ENCODE assay signal across 9 mouse cellular contexts in the genomic region with DNA sequence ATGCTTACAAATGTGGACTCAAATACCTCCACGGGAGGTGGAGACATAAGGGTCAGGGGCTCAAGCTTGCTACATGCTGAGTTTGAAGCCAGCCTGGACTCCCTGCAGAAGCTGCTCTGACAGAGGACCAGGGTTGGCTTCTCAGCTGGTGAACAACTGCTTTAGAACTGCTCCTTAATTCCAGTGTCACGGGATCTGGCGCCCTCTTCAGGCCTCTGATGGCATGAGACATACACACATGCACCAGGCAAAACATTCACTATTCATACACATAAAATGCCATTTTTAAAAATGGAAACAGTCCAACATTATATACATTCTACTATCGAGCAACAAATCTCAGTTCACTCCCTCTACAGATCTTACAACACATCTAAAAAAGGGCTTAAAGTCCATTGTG. TPM values are rescaled to one million over a fixed set of nuclear protein-coding genes. Genes with fewer than 3 reads are reported as not detected.
DNase-seq lines count a peak whose midpoint lies in the region; TF ChIP-seq lines count a peak whose summit lies in the region.
"Had no signal": no experiment of that assay in that cellular context is flagged by ENCODE, and none has a peak within 500 bp of the region (broad histone marks: within the 10 kb centered on the region; RNA-seq: fewer than 3 reads in every experiment).

No protein-coding gene starts in this region.

- peak; percentile 35 for DNase-seq in layer of hippocampus, adult 11-12 months (ENCODE audit: low spot score)
- no peak for DNase-seq in layer of hippocampus, postnatal 36 days
- peak; percentile 84 for DNase-seq in MEL (ENCODE audit: low read depth, low spot score)
- DNase-seq in c-Kit-positive CD71-negative TER-119-negative erythroid progenitor cells, embryonic 14.5 days (ENCODE audit: low read depth): peak; percentile 70
- DNase-seq in heart, adult 2 months: peak; percentile 57 to 69
- peak; percentile 60 for DNase-seq in liver, adult 2 months (ENCODE audit: extremely low read depth, low read depth, low spot score)
- peak; percentile 2 for DNase-seq in ovary, adult 18-20 months (ENCODE audit: low spot score)
- peak; percentile 67 for DNase-seq in urinary bladder, postnatal 14 days (ENCODE audit: low spot score)

- WGBS in heart, adult 2 months: 24% methylated on average over 4 of the region's 4 CpGs
- WGBS in liver, adult 2 months: 21% methylated on average over 4 of the region's 4 CpGs

- H3K36me3 ChIP-seq in MEL (ENCODE audit: control insufficient read depth in 1 of 2, insufficient read depth in 2 of 2, low read length in 2 of 2): peaks cover 0 to 23% of the 10 kb centered on the region in 2 experiments; a peak in 2 of 4 replicates
- no peaks in the 10 kb centered on the region for H3K36me3 ChIP-seq in heart, adult 2 months (ENCODE audit: control insufficient read depth, insufficient read depth, low read length)
- peaks cover 30% of the 10 kb centered on the region for H3K36me3 ChIP-seq in liver, adult 2 months (ENCODE audit: control insufficient read depth, insufficient read depth, low read length)

- H3K27me3 ChIP-seq in MEL (ENCODE audit: control insufficient read depth in 1 of 2, insufficient read depth in 2 of 2, low read length in 2 of 2): no peaks in the 10 kb centered on the region
- H3K27me3 ChIP-seq in heart, adult 2 months (ENCODE audit: control insufficient read depth, insufficient read depth, low read length): no peaks in the 10 kb centered on the region
- H3K27me3 ChIP-seq in liver, adult 2 months (ENCODE audit: control insufficient read depth, insufficient read depth, low read length): no peaks in the 10 kb centered on the region
- H3K27me3 ChIP-seq: neural tube, embryonic 12.5 days had no signal

- no peaks in the 10 kb centered on the region for H3K9me3 ChIP-seq in MEL (replicated peaks; ENCODE audit: insufficient read depth, low read length)
- H3K9me3 ChIP-seq: neural tube, embryonic 12.5 days had no signal

- no peak for TF ChIP-seq POLR2A in MEL (IDR thresholded peaks at IDR 0.05; ENCODE audit: control insufficient read depth in 1 of 2, insufficient read depth in 1 of 2, low read depth in 1 of 2, low read length in 2 of 2, poor library complexity in 1 of 2)
- no peak for TF ChIP-seq POLR2A in heart, adult 2 months (IDR thresholded peaks at IDR 0.05; ENCODE audit: insufficient read depth, low read depth, low read length)
- TF ChIP-seq POLR2A in liver, adult 2 months (IDR thresholded peaks at IDR 0.05; ENCODE audit: extremely low read depth, insufficient read depth, low read length): no peak

- no peak for TF ChIP-seq EP300 in MEL (IDR thresholded peaks at IDR 0.05; ENCODE audit: low read depth in 1 of 2, low read length in 2 of 2)
- peak; percentile 68; the same call in 1 of the 2 replicates for TF ChIP-seq EP300 in heart, adult 2 months (IDR thresholded peaks at IDR 0.05; ENCODE audit: insufficient read depth, low read depth, low read length)

- no peak overlapping the region for H3K4me3 ChIP-seq in MEL (ENCODE audit: control insufficient read depth in 1 of 2, insufficient read depth in 1 of 2, low read depth in 2 of 2, low read length in 2 of 2)
- H3K4me3 ChIP-seq in heart, adult 2 months: no peak overlapping the region
- H3K4me3 ChIP-seq in liver, adult 2 months (ENCODE audit: insufficient read depth, low read depth, low read length): no peak overlapping the region
- H3K4me3 ChIP-seq: neural tube, embryonic 12.5 days had no signal

- peak; percentile 88 to 95 (median 89) for TF ChIP-seq CTCF in MEL (IDR thresholded peaks at IDR 0.05 in 2 of 3, conservative IDR thresholded peaks at IDR 0.05 in 1 of 3; ENCODE audit: control insufficient read depth in 1 of 3, insufficient read depth in 1 of 3, low read depth in 2 of 3, low read length in 3 of 3, poor library complexity in 1 of 3, severe bottlenecking in 1 of 3)
- TF ChIP-seq CTCF in heart, adult 2 months (IDR thresholded peaks at IDR 0.05): peak; percentile 89
- TF ChIP-seq CTCF in liver, adult 2 months (IDR thresholded peaks at IDR 0.05; ENCODE audit: low read depth, low read length): peak; percentile 76

- H3K9ac ChIP-seq in MEL (ENCODE audit: control insufficient read depth, low read depth, low read length, poor library complexity, severe bottlenecking): no peak overlapping the region
- no peak overlapping the region for H3K9ac ChIP-seq in heart, adult 2 months (ENCODE audit: low read depth, low read length)
- no peak overlapping the region for H3K9ac ChIP-seq in liver, adult 2 months (ENCODE audit: low read depth, low read length)
- H3K9ac ChIP-seq: neural tube, embryonic 12.5 days had no signal

- H3K79me2 ChIP-seq in MEL (ENCODE audit: control insufficient read depth, insufficient read depth, low read length, poor library complexity): no peaks in the 10 kb centered on the region
- H3K79me2 ChIP-seq in heart, adult 2 months (replicated peaks; ENCODE audit: control insufficient read depth, insufficient read depth, low read length): no peaks in the 10 kb centered on the region
- H3K79me2 ChIP-seq in liver, adult 2 months (ENCODE audit: control insufficient read depth, insufficient read depth, low read length): no peaks in the 10 kb centered on the region

- H3K27ac ChIP-seq in MEL (ENCODE audit: control insufficient read depth, low read depth, low read length): no peak overlapping the region
- no peak overlapping the region for H3K27ac ChIP-seq in heart, adult 2 months
- H3K27ac ChIP-seq in liver, adult 2 months (replicated peaks; ENCODE audit: insufficient read depth, low read depth, low read length): peak overlapping the region; percentile 57; the same call in 1 of the 2 replicates
- H3K27ac ChIP-seq: neural tube, embryonic 12.5 days had no signal

- intact Hi-C loops in heart, adult 2 months (cut with DNase I): loop anchor here (2.0 kb wide), 1 partner anchor 45 kb away; no protein-coding TSS in a partner anchor

- peak; percentile 90 for TF ChIP-seq RAD21 in MEL (IDR thresholded peaks at IDR 0.05; ENCODE audit: low read depth, low read length)

- H3K4me1 ChIP-seq in MEL (ENCODE audit: control insufficient read depth in 1 of 2, insufficient read depth in 2 of 2, low read length in 2 of 2): peaks cover 20 to 23% of the 10 kb centered on the region in 2 experiments
- no peaks in the 10 kb centered on the region for H3K4me1 ChIP-seq in heart, adult 2 months (ENCODE audit: control insufficient read depth, insufficient read depth, low read length)
- peaks cover 3% of the 10 kb centered on the region for H3K4me1 ChIP-seq in liver, adult 2 months (ENCODE audit: control insufficient read depth, insufficient read depth, low read length)
- H3K4me1 ChIP-seq: neural tube, embryonic 12.5 days had no signal

TF ChIP-seq in MEL, 35 proteins besides CTCF, POLR2A, EP300 and RAD21 (continues in another document):
- TF ChIP-seq MAFK (IDR thresholded peaks at IDR 0.05; ENCODE audit: borderline replicate concordance, low read depth, low read length) (no peak), ETS1 (IDR thresholded peaks at IDR 0.05; ENCODE audit: low read depth, low read length) (0 out of 2 replicates have a peak, but pooled peaks have one; percentile 15), USF1 (IDR thresholded peaks at IDR 0.05; ENCODE audit: low read depth, low read length) (peak; percentile 34; the same call in 1 of the 2 replicates), BHLHE40 (IDR thresholded peaks at IDR 0.05; ENCODE audit: borderline replicate concordance, low read depth, low read length) (peak; percentile 17; the same call in 1 of the 2 replicates), MEF2A (IDR thresholded peaks at IDR 0.05; ENCODE audit: extremely low read depth, insufficient replicate concordance, low read depth, low read length, poor library complexity, severe bottlenecking) (no peak), GABPA (IDR thresholded peaks at IDR 0.05; ENCODE audit: low read depth, low read length) (no peak), MYB (IDR thresholded peaks at IDR 0.05; ENCODE audit: low read depth, low read length) (no peak), SMC3 (IDR thresholded peaks at IDR 0.05; ENCODE audit: low read depth, low read length) (peak; percentile 81), E2F4 (IDR thresholded peaks at IDR 0.05; ENCODE audit: borderline replicate concordance, low read depth, low read length) (no peak)

RNA-seq across cellular contexts. Expression of a gene that starts 30.7 kb away (rescaled TPM):
- under 1 TPM; 0.60 to 0.83 TPM for total RNA-seq in layer of hippocampus, postnatal 36 days (2021)
- total RNA-seq in MEL (2012; rRNA removed): 17.0 and 25.0 TPM in 2 replicates
- polyA plus RNA-seq in MEL (2012; ENCODE audit: insufficient read depth in 1 of 2, insufficient read length in 2 of 2, low read depth in 1 of 2, low replicate concordance in 2 of 2, missing spikeins in 1 of 2): 10 to 100 TPM in 1 of 2 experiments, not detected in 1; 28.2 TPM
- total RNA-seq in heart, adult 2 months (2021): 1 to 10 TPM in 1 of 2 experiments, under 1 TPM in 1; 0.84 to 2.0 TPM
- 0.26 and 0.31 TPM in 2 replicates for polyA plus RNA-seq in heart, adult 2 months (2012; rRNA removed)
- 0.46 and 1.4 TPM in 2 replicates for total RNA-seq in liver, adult 2 months (2014; rRNA removed)
- polyA plus RNA-seq in liver, adult 2 months (2012; rRNA removed): 0.06 and 0.07 TPM in 2 replicates

RNA-seq across cellular contexts. Expression of a gene that starts 30.9 kb away (rescaled TPM):
- total RNA-seq in layer of hippocampus, postnatal 36 days (2021): under 1 TPM; 0.35 to 0.56 TPM
- total RNA-seq in MEL (2012; rRNA removed): 18.1 and 26.4 TPM in 2 replicates
- 10 to 100 TPM in 1 of 2 experiments, not detected in 1; 29.6 TPM for polyA plus RNA-seq in MEL (2012; ENCODE audit: insufficient read depth in 1 of 2, insufficient read length in 2 of 2, low read depth in 1 of 2, low replicate concordance in 2 of 2, missing spikeins in 1 of 2)
- under 1 TPM; 0.16 to 0.37 TPM for total RNA-seq in heart, adult 2 months (2021)
- polyA plus RNA-seq in heart, adult 2 months (2012; rRNA removed): 0.20 and 0.26 TPM in 2 replicates
- 0.92 and 0.94 TPM in 2 replicates for total RNA-seq in liver, adult 2 months (2014; rRNA removed)
- 0.37 and 0.69 TPM in 2 replicates for polyA plus RNA-seq in liver, adult 2 months (2012; rRNA removed)

RNA-seq across cellular contexts. Expression of a gene that starts 39.9 kb away (rescaled TPM):
- total RNA-seq in layer of hippocampus, postnatal 36 days (2021): 100 to 1,000 TPM; 144 to 146 TPM
- 32.5 and 35.4 TPM in 2 replicates for total RNA-seq in MEL (2012; rRNA removed)
- 10 to 100 TPM in 1 of 2 experiments, not detected in 1; 74.8 TPM for polyA plus RNA-seq in MEL (2012; ENCODE audit: insufficient read depth in 1 of 2, insufficient read length in 2 of 2, low read depth in 1 of 2, low replicate concordance in 2 of 2, missing spikeins in 1 of 2)
- 10 to 100 TPM; 76.6 to 97.3 TPM for total RNA-seq in heart, adult 2 months (2021)
- 71.0 and 145 TPM in 2 replicates for polyA plus RNA-seq in heart, adult 2 months (2012; rRNA removed)
- total RNA-seq in liver, adult 2 months (2014; rRNA removed): 165 and 178 TPM in 2 replicates
- polyA plus RNA-seq in liver, adult 2 months (2012; rRNA removed): 176 and 216 TPM in 2 replicates

RNA-seq across cellular contexts. Expression of a gene that starts 40.0 kb away (rescaled TPM):
- under 1 TPM; 0.46 to 0.47 TPM for total RNA-seq in layer of hippocampus, postnatal 36 days (2021)
- 0.27 and 0.29 TPM in 2 replicates for total RNA-seq in MEL (2012; rRNA removed)
- under 1 TPM in 1 of 2 experiments, not detected in 1; 0.88 TPM for polyA plus RNA-seq in MEL (2012; ENCODE audit: insufficient read depth in 1 of 2, insufficient read length in 2 of 2, low read depth in 1 of 2, low replicate concordance in 2 of 2, missing spikeins in 1 of 2)
- total RNA-seq in heart, adult 2 months (2021): under 1 TPM; 0.18 to 0.23 TPM
- polyA plus RNA-seq in heart, adult 2 months (2012; rRNA removed): 0.21 and 0.26 TPM in 2 replicates
- total RNA-seq in liver, adult 2 months (2014; rRNA removed): 0.83 and 0.87 TPM in 2 replicates
- polyA plus RNA-seq in liver, adult 2 months (2012; rRNA removed): 0.66 and 0.87 TPM in 2 replicates

Comparison
In these comparisons a context has a peak if more than half of its experiments do, and no peak if none do; other contexts are left out.
1. DNase-seq: peak in layer of hippocampus, adult 11-12 months (single experiment), MEL (single experiment), c-Kit-positive CD71-negative TER-119-negative erythroid progenitor cells, embryonic 14.5 days (single experiment), heart, adult 2 months (2 of 2), liver, adult 2 months (single experiment), ovary, adult 18-20 months (single experiment) and urinary bladder, postnatal 14 days (single experiment); none in layer of hippocampus, postnatal 36 days (0 of 2).
2. Peak in every context shown above with its lines, with median percentiles within 50 percentile points of each other: CTCF ChIP-seq.